Mouse (Mus musculus) heart, postnatal 10 days (tissue): Measurements from ENCODE around the gene Safb. TPM values are rescaled to one million over a fixed set of nuclear protein-coding genes. Genes with fewer than 3 reads are reported as not detected.
"Not testable (repeated sequence)": the region's sequence is repeated elsewhere in the genome, so short reads cannot be mapped to it uniquely, and the experiment has no call there.

ENCODE experiments used
- DNase-seq, 2 experiments: peaks; one replicate each; pipeline ENCODE4 v3.0.0; 2021
- intact Hi-C: fragments of 180-260 bp; cut with DNase I; formaldehyde crosslinking; loops from one replicate; pipeline ENCODE4 v1.15.1; 2025
- total RNA-seq, 2 experiments: library from RNA; stranded (reverse); gene quantifications; 2 replicates each; pipeline ENCODE4 v1.2.3; 2021

Safb gene
- total RNA-seq, 2 experiments from 2014 or later, result 96.8 to 97.6 TPM

GRCm38 (mm10) chr17:56607521-56608062 lies 23.0 kb downstream of the Safb start:
- intact Hi-C loops, result no loop called here

GRCm38 (mm10) chr17:56608699-56609098 lies 24.1 kb downstream of the Safb start:
- intact Hi-C loops, result no loop called here
- DNase-seq, result no peak

More at GRCm38 (mm10) chr17:56607521-56608062, 23.0 kb downstream of the Safb start:
- no peak for DNase-seq

- intact Hi-C loops, result loop anchor here (5.0 kb wide), 1 partner anchor 153 kb away; the partner anchor contains the start of gene Dus3l
- peak; percentile 96 to 97 for DNase-seq
Measured at GRCm38 (mm10) chr17:56609452-56610171, 25.0 kb downstream of the Safb start, which contains the start of gene 2410015M20Rik. Gene 2410015M20Rik, minus strand, starts transcription at chr17:56609771.

- intact Hi-C loops, result loop anchor here (5.0 kb wide), 1 partner anchor 151 kb away; the partner anchor contains the start of gene Dus3l
- DNase-seq, result no peak
Measured at GRCm38 (mm10) chr17:56611323-56611722, 26.7 kb downstream of the Safb start.

- intact Hi-C loops, result loop anchor here (5.0 kb wide), 1 partner anchor 150 kb away; the partner anchor contains the start of gene Dus3l
Measured at GRCm38 (mm10) chr17:56611861-56612564, 27.4 kb downstream of the Safb start.

GRCm38 (mm10) chr17:56612565-56612939 lies 27.9 kb downstream of the Safb start:
- intact Hi-C loops, result loop anchor here (5.0 kb wide), 1 partner anchor 150 kb away; the partner anchor contains the start of gene Dus3l
- DNase-seq, result not testable (repeated sequence)

More at GRCm38 (mm10) chr17:56611861-56612564, 27.4 kb downstream of the Safb start:
- no peak for DNase-seq

GRCm38 (mm10) chr17:56613236-56613844 lies 28.7 kb downstream of the Safb start, which contains the start of gene Rpl36:
Gene Rpl36, plus strand, starts transcription at chr17:56613416.
- peak; percentile 97 to 99 for DNase-seq
- intact Hi-C loops, result loop anchor here (1.0 to 5.0 kb wide), 2 partner anchors 54 to 149 kb away; partner anchors contain the start of gene Dus3l

GRCm38 (mm10) chr17:56613893-56614292 lies 29.3 kb downstream of the Safb start:
- intact Hi-C loops, result loop anchor here (1.0 to 5.0 kb wide), 2 partner anchors 53 to 148 kb away; partner anchors contain the start of gene Dus3l

GRCm38 (mm10) chr17:56614391-56615135 lies 29.9 kb downstream of the Safb start:
- intact Hi-C loops, result loop anchor here (5.0 kb wide), 1 partner anchor 148 kb away; the partner anchor contains the start of gene Dus3l
- DNase-seq, result no peak

More at GRCm38 (mm10) chr17:56613893-56614292, 29.3 kb downstream of the Safb start:
- DNase-seq, result peak; percentile 37 to 60

- intact Hi-C loops, result no loop called here
- no peak for DNase-seq
Measured at GRCm38 (mm10) chr17:56615136-56615784, 30.6 kb downstream of the Safb start.

- DNase-seq, result no peak
Measured at GRCm38 (mm10) chr17:56615792-56616191, 31.2 kb downstream of the Safb start.

GRCm38 (mm10) chr17:56616725-56617124 lies 32.1 kb downstream of the Safb start:
- intact Hi-C loops, result no loop called here
- DNase-seq, result no peak

More at GRCm38 (mm10) chr17:56615792-56616191, 31.2 kb downstream of the Safb start:
- intact Hi-C loops, result no loop called here

GRCm38 (mm10) chr17:56617628-56618027 lies 33.0 kb downstream of the Safb start:
- DNase-seq, result no peak
- intact Hi-C loops, result no loop called here

GRCm38 (mm10) chr17:56625495-56625894 lies 40.9 kb downstream of the Safb start:
- DNase-seq, result no peak
- intact Hi-C loops, result loop anchor here (5.0 kb wide), 1 partner anchor 42 kb away; no protein-coding TSS in a partner anchor

GRCm38 (mm10) chr17:56626260-56626659 lies 41.6 kb downstream of the Safb start:
- intact Hi-C loops, result loop anchor here (5.0 kb wide), 1 partner anchor 41 kb away; no protein-coding TSS in a partner anchor
- no peak for DNase-seq

- intact Hi-C loops, result loop anchor here (5.0 kb wide), 1 partner anchor 40 kb away; no protein-coding TSS in a partner anchor
- peak; percentile 96 to 97 for DNase-seq
Measured at GRCm38 (mm10) chr17:56626754-56627470, 42.3 kb downstream of the Safb start, which contains the start of gene Lonp1. Gene Lonp1, minus strand, starts transcription at chr17:56626887.

GRCm38 (mm10) chr17:56627530-56628277 lies 43.1 kb downstream of the Safb start, which contains the start of gene Catsperd:
Gene Catsperd, plus strand, starts transcription at chr17:56628143.
- DNase-seq, result no peak
- intact Hi-C loops, result loop anchor here (5.0 kb wide), 1 partner anchor 40 kb away; no protein-coding TSS in a partner anchor
